Mouse (Mus musculus) right cerebral cortex, postnatal 4 days (tissue): Measurements from ENCODE around the gene Cwh43.
A peak's percentile ranks its signal among the peaks of the same experiment; 100 is the strongest.

Experiments
- DNase-seq: peaks from one replicate; pipeline ENCODE4 v3.0.0-alpha.2; 2022

Cwh43 gene

GRCm38 (mm10) chr5:73405981-73406722 is at the start of gene Cwh43:
TSS of gene Cwh43 (plus strand) at chr5:73406075.
- peak; percentile 34 for DNase-seq

GRCm38 (mm10) chr5:73359134-73359751 is 46.6 kb upstream of the Cwh43 start:
- no peak for DNase-seq

GRCm38 (mm10) chr5:73359752-73360141 is 46.1 kb upstream of the Cwh43 start:
- no peak for DNase-seq

- DNase-seq = no peak
These were observed 45.6 kb upstream of the Cwh43 start for GRCm38 (mm10) chr5:73360240-73360639.

GRCm38 (mm10) chr5:73362338-73362737 is 43.5 kb upstream of the Cwh43 start:
- no peak for DNase-seq

GRCm38 (mm10) chr5:73362791-73363190 is 43.1 kb upstream of the Cwh43 start:
- DNase-seq = no peak

GRCm38 (mm10) chr5:73364107-73364864 is 41.6 kb upstream of the Cwh43 start:
- no peak for DNase-seq

- DNase-seq = no peak
These were observed 38.0 kb upstream of the Cwh43 start for GRCm38 (mm10) chr5:73367906-73368305.

GRCm38 (mm10) chr5:73368845-73369447 is 36.9 kb upstream of the Cwh43 start:
- no peak for DNase-seq

GRCm38 (mm10) chr5:73369731-73370130 is 36.1 kb upstream of the Cwh43 start:
- no peak for DNase-seq

GRCm38 (mm10) chr5:73372601-73373000 is 33.3 kb upstream of the Cwh43 start:
- DNase-seq = no peak

GRCm38 (mm10) chr5:73373184-73373583 is 32.7 kb upstream of the Cwh43 start:
- no peak for DNase-seq

- DNase-seq = no peak
These were observed 29.8 kb upstream of the Cwh43 start for GRCm38 (mm10) chr5:73376041-73376440.

GRCm38 (mm10) chr5:73376491-73376890 is 29.4 kb upstream of the Cwh43 start:
- no peak for DNase-seq

GRCm38 (mm10) chr5:73379908-73380307 is 26.0 kb upstream of the Cwh43 start:
- DNase-seq = peak; percentile 98

- DNase-seq = no peak
These were observed 25.0 kb upstream of the Cwh43 start for GRCm38 (mm10) chr5:73380829-73381228.

GRCm38 (mm10) chr5:73381510-73381909 is 24.4 kb upstream of the Cwh43 start:
- no peak for DNase-seq

GRCm38 (mm10) chr5:73381976-73382540 is 23.8 kb upstream of the Cwh43 start:
- DNase-seq = no peak

GRCm38 (mm10) chr5:73382737-73383646 is 22.9 kb upstream of the Cwh43 start:
- DNase-seq = peak; percentile 77

- DNase-seq = no peak
These were observed 22.3 kb upstream of the Cwh43 start for GRCm38 (mm10) chr5:73383647-73383970.

GRCm38 (mm10) chr5:73393041-73393440 is 12.8 kb upstream of the Cwh43 start:
- no peak for DNase-seq
